Mouse (Mus musculus) adrenal gland, adult 8-10 months (tissue): Measurements from ENCODE around the gene Cmip. TPM values are rescaled to one million over a fixed set of nuclear protein-coding genes. Genes with fewer than 3 reads are reported as not detected.
"Not testable (repeated sequence)": the region's sequence is repeated elsewhere in the genome, so short reads cannot be mapped to it uniquely, and the experiment has no call there.

Experiments
- DNase-seq: peaks from one replicate; pipeline ENCODE4 v3.0.0; 2022
- total RNA-seq, 4 experiments: library from RNA; stranded (reverse); gene quantifications; 2 replicates each; pipeline ENCODE4 v1.2.4; 2022

Cmip gene
- total RNA-seq, 4 experiments from 2014 or later, result 134 to 141 (median 137) TPM

- DNase-seq, result not testable (repeated sequence)
Observed at GRCm38 (mm10) chr8:117427816-117428215, 171.0 kb downstream of the Cmip start.

- DNase-seq, result no peak
Observed at GRCm38 (mm10) chr8:117428524-117429162, 171.8 kb downstream of the Cmip start.

- DNase-seq, result no peak
Observed at GRCm38 (mm10) chr8:117430624-117431023, 173.8 kb downstream of the Cmip start.

GRCm38 (mm10) chr8:117431554-117431953, 174.7 kb downstream of the Cmip start:
- DNase-seq, result no peak

DNA sequence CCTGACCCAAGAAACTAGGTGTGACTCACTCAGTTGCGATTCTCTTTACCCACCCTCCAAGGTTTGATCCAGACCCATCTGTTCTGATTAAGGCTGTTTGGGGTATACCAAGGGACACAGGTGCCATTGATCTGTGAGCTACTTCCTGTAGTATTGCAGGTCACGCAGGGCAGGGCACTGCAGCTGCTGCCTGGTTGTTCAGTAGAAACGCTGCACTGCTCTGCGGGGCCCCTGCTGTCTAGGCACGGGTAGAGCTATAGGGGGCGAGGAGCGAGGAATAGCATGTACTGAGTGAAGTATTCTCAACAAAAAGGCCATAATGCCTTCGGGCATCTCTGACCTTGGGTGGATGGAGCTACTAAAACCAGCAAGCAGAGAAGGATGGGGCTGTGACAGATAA, 175.2 kb downstream of the Cmip start:
- DNase-seq, result no peak

- DNase-seq, result peak; percentile 28
Observed at GRCm38 (mm10) chr8:117433968-117434367, 177.1 kb downstream of the Cmip start.

DNA sequence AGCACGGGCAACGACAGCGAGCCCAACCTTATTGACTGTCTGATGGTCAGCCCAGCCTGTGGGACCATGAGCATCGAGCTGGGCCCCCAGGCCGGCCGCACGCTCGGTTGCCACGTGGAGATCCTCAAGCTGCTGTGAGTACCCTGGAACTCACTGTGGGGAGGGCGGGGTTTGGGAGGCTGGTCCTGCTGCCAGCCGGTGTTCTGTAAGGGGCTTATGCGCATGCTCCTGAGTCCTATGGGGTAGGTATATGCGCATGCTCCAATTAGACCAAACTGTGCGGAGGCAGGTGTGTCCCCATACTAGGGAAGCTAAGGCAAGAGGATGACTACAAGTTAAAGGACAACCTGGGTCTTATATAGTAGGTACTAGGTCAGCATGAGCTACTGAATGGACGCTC, 179.9 kb downstream of the Cmip start:
- no peak for DNase-seq

GRCm38 (mm10) chr8:117437616-117438015, 180.8 kb downstream of the Cmip start:
- no peak for DNase-seq

DNA sequence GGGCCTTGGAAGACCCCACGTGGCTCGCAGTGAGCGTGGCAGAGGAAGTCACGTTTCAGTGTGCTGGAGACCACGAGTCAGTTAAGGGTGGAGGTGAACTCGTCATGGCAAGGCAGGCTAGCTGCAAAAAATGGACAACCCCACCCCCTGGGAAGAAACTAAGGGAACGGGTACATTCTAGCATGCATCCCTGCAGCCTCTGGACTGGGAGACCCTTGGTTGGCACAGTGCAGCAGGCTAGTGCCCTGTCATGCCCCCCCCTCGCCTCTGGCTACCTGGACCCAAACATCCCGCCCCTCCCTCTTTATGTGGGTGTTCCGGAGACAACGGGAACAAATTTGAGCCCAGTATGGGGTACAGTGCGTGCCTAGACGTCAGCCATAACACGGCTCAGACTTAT, 183.5 kb downstream of the Cmip start:
- DNase-seq, result no peak

DNA sequence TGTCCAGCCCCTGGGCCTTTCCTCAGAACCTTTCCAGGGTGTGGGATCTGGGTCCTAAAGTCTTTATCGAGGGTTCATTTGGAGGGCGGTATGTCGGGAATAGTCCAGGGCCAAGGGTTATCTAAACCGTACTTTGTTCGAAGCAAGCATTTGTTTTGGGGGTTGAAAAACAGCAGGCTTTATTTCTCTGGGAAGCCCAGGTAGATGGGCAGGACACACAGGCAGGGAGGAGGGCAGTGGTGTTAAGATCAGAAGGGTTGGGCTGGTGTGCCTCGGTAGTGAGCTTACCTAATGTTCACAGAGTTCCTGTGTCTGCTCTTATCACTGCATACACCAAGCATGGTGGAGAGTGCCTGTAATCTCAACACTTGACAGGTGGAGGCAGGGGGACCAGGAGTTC, 183.9 kb downstream of the Cmip start:
- DNase-seq, result no peak

- DNase-seq, result no peak
Observed at GRCm38 (mm10) chr8:117445507-117445906, 188.6 kb downstream of the Cmip start.

DNA sequence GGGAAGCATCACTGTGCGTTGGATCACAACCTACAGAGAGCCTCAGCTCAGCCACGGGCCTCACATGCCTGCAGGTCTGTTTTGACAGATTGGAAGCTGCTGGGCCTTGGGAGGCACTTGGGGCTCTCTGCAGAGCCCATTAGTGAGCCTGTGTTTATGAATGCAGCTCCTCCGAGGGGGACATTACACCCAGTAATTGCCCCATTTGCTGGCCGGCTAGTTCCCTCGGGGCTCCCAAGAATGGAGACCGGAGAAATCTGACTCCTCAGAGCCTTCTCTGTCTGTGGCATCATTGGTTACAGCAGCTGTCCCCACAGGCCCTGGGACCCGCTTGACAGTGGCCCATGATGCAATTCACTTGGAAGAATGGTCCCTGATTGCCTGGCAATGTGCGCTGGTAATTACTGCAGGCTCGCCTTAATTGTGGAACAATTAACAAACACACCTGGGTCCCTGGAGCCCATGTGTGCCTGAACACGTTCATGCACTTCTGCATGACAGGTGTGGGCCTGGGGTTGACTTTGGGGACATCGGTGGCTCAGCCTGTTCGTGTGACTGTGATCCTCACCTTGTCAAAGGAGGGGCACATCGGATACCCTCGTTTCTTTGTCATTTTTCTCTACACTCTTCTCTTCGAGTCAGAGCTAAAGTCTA, 189.6 kb downstream of the Cmip start:
- no peak for DNase-seq

- DNase-seq, result no peak
Observed at GRCm38 (mm10) chr8:117451072-117451471, 194.2 kb downstream of the Cmip start.

DNA sequence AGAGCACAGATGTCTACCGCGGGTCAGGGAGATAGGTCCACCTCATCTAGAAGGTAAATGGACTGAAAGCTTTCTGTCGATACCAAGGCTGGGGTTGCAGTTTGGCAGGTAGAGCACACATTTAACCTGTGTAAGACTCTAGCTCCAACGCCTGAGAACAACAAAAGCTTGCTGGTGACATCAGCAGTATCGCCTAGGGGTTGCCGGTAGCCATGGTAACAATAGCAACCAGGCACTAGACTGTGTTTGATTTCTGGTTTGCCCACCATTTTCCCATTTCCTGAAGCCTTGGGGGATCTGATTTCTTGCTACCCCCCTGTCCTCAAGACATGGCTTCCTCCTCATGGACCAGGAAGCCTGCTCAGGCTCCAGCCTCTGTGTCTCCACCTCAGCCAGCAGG, 197.1 kb downstream of the Cmip start:
- DNase-seq, result no peak

DNA sequence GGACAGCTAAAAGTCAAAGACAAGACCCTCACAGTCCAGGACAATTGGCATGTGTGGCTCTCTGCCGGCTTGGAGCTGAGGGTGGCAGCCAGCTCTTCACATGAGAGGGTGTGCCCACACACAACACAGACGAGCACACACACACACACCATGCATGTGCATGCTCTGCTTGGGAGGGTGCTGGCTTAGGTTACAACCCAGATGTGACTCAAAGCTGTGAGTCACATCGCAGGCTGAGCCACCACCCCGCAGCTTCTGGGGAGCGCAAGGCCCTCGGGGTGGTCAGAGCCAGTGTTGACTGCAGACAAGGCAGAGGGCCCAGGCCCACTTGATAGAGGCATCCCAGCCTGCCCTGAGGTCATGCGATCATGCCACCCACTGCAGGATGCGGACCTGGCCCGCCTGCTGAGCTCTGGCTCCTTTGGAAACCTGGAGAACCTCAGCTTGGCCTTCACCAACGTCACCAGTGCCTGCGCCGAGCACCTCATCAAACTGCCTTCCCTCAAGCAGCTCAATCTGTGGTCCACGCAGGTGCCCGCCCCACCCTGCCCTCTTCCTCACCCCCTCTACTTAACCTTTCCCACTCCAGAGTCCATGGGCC, 197.8 kb downstream of the Cmip start:
- no peak for DNase-seq

- DNase-seq, result no peak
Observed at GRCm38 (mm10) chr8:117455701-117456100, 198.8 kb downstream of the Cmip start.

- DNase-seq, result no peak
Observed at GRCm38 (mm10) chr8:117458440-117458839, 201.6 kb downstream of the Cmip start.

DNA sequence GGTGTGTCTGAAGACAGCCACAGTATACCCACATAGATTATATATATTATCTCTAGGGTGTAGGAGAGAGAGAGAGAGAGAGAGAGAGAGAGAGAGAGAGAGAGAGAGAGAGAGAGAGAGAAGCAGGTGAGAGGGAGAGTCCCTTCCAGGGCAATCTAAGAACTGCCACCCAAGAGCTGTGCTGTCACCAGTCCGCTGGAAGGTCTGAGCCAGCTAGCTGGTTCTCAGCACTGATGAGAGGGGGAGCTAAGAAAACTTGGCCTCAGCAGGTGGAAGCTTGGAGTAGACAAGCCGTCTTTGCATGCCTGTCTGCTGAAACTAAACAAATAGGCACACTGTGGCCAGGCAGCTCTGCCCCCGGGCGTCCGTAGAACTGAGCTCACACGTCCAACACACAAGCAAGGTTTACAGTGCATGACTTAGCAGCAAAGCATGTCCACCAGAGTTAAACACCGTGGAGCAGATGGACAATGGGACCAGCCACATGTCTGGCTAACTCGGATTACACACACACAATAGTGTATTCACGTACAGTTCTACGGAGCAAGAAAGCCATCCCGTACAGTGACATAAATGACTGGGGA, 205.9 kb downstream of the Cmip start:
- DNase-seq, result no peak

GRCm38 (mm10) chr8:117464525-117464924, 207.7 kb downstream of the Cmip start:
- no peak for DNase-seq

DNA sequence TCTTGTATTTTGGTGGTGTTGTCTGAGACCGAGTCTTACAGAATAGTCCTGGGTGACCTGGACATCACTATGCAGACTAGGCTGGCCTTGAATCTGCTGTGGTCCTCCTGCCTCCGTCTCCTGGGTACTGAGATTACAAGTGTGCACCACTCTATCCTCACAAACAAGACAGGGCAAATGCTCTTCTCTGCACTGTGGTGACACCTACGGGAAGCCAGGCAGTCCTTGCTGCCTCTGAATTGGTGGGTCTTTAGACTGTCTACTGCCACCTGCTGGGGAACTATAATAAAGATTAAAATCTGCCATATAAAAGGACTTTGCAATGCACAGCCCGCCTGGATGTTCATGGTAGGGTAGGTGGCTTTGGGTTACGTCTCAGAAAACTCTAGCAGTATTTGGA, 208.4 kb downstream of the Cmip start:
- DNase-seq, result peak; percentile 40

DNA sequence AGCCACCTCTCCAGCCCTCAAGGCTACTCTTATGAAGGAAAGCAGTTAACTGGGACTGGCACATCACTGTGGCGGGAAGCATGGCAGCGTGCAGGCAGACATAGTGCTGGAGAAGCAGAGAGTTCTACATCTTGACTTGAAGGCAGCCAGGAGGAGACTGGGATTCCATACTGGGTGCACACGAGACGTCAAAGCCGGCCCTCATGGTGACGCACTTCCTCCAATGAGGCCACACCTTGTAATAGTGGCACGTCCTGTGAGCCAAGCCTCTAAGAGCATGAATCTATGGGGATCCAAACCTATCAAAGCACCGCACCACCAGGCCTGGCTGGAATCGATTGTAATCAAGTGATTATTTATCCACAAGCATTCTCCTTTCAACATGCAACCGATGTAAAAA, 210.6 kb downstream of the Cmip start:
- DNase-seq, result no peak

DNA sequence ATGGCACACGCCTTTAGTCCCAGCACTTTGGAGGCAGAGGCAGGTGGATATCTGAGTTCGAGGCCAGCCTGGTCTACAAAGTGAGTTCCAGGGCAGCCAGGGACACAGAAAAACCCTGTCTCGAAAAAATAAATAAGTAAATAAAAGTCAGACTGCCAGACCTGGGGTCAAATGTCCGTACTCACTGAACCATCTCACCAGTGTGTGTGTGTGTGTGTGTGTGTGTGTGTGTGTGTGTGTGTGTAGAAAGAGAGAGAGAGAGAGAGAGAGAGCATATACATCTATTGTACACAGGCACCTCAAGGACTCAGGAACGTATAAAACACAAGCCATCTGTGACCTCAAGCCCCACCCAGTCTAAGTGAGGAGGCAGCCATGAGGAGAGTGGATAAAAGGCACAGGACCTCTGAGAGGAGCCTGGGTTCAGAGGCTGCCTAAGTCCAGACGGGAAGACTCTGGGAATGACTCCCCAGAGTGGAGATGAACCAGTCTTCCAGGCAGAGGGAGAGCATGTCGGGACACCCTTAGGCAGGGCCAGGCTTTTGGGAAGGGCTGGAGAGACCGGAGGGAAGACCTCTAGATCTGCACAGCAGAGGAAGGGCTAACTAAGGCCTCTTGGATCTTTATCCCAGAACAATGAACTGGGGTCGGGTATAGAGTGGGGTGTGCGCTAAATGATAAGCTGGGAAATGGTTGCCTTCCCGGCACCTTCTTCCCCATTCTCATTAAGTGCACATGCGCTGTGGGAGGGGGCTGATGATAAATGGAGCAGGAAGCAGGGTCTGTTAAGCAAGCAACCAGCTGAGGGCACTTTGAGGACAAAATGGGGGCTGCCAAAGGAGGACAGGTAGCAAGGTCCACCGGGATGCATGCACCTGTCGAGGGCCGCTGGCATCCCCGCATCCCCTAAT, 212.8 kb downstream of the Cmip start:
- DNase-seq, result no peak

GRCm38 (mm10) chr8:117470342-117470781, 213.5 kb downstream of the Cmip start:
- DNase-seq, result peak; percentile 53
